ENCODE assay signal across 8 mouse cellular contexts in genomic region chr17:9167161-9167560, GRCm38 (mm10).
DNase-seq lines count a peak whose midpoint lies in the region; ATAC-seq and TF ChIP-seq lines count a peak whose summit lies in the region.

No protein-coding gene starts in this region.

- intact Hi-C loops in left cerebral cortex, adult 2 months (cut with DNase I), result loop anchor here (1.0 to 10.0 kb wide), 5 partner anchors 136 to 1328 kb away; no protein-coding TSS in a partner anchor

- no peaks in the 10 kb centered on the region for H3K9me3 ChIP-seq in stomach, postnatal 0 days (ENCODE audit: control insufficient read depth, low read length)

- peak; percentile 77 for TF ChIP-seq CTCF in left cerebral cortex, adult 2 months (IDR thresholded peaks at IDR 0.05)
- peak; percentile 71 for TF ChIP-seq CTCF in stomach, postnatal 0 days (IDR thresholded peaks at IDR 0.05; ENCODE audit: low read depth)

- peak; percentile 95 for ATAC-seq in frontal cortex, adult (ENCODE audit: low TSS enrichment)
- no peak for ATAC-seq in stomach, postnatal 0 days (ENCODE audit: low FRiP score, low TSS enrichment)
- ATAC-seq in erythroblast, adult 5-6 weeks (replicated peaks; ENCODE audit: low FRiP score, poor library complexity, severe bottlenecking), result no peak

- no peaks in the 10 kb centered on the region for H3K27me3 ChIP-seq in stomach, postnatal 0 days (ENCODE audit: control insufficient read depth, insufficient read depth, low read length)

- peak overlapping the region; percentile 31; the same call in 1 of the 2 replicates for H3K9ac ChIP-seq in stomach, postnatal 0 days (ENCODE audit: low read length)

- DNase-seq in NIH3T3 (ENCODE audit: low read depth), result peak; percentile 17
- peak; percentile 75 for DNase-seq in cerebellum, adult 11-12 months
- DNase-seq in hindlimb bud, embryonic 11.5 days (ENCODE audit: extremely low spot score, low read depth, low spot score), result peak; percentile 22
- peak; percentile 62 to 70 for DNase-seq in left cerebral cortex, adult 2 months (ENCODE audit: extremely low spot score in 1 of 2, low spot score in 2 of 2)
- peak; percentile 34 for DNase-seq in lung, postnatal 36 days
- peak; percentile 36 for DNase-seq in stomach, postnatal 0 days (ENCODE audit: low spot score)

- TF ChIP-seq EP300 in stomach, postnatal 0 days (optimal IDR thresholded peaks at IDR 0.05), result no peak

- peak overlapping the region; percentile 81 for H3K27ac ChIP-seq in left cerebral cortex, adult 2 months
- H3K27ac ChIP-seq in stomach, postnatal 0 days (replicated peaks), result no peak overlapping the region

- H3K36me3 ChIP-seq in stomach, postnatal 0 days (ENCODE audit: control insufficient read depth, insufficient read depth, low read length), result no peaks in the 10 kb centered on the region

- H3K4me3 ChIP-seq in left cerebral cortex, adult 2 months, result peak overlapping the region; percentile 58
- peak overlapping the region; percentile 31 for H3K4me3 ChIP-seq in stomach, postnatal 0 days (ENCODE audit: low read depth, low read length)

- H3K4me2 ChIP-seq in stomach, postnatal 0 days (replicated peaks; ENCODE audit: low read depth), result peak overlapping the region; percentile 57

- WGBS in stomach, postnatal 0 days, result under 1% methylated on average over 10 of the region's 10 CpGs

- H3K4me1 ChIP-seq in stomach, postnatal 0 days (replicated peaks; ENCODE audit: control insufficient read depth, insufficient read depth), result peaks cover 6% of the 10 kb centered on the region; the same call in 1 of the 2 replicates

Comparison
In these comparisons a context has a peak if more than half of its experiments do, and no peak if none do; other contexts are left out.
1. DNase-seq: peak in every context shown above with its lines; median percentile 75 in cerebellum, adult 11-12 months; 66 in left cerebral cortex, adult 2 months; 36 in stomach, postnatal 0 days; 34 in lung, postnatal 36 days; 22 in hindlimb bud, embryonic 11.5 days; 17 in NIH3T3.